Mouse (Mus musculus) CH12.LX (cell line): ENCODE results near the gene Pde9a. TPM values are rescaled to one million over a fixed set of nuclear protein-coding genes. Genes with fewer than 3 reads are reported as not detected.

Experiments
- DNase-seq: peaks from one replicate; pipeline ENCODE4 v3.0.0-alpha.2; 2013; ENCODE audit errors: extremely low read depth
- H3K27ac ChIP-seq: 2 replicates; pipeline ENCODE4 v1.5.1; 2012; ENCODE audit warnings: low read depth, mild to moderate bottlenecking, control low read depth, moderate library complexity; ENCODE audit not compliant: insufficient read depth
- H3K27me3 ChIP-seq: replicated peaks from 2 replicates; pipeline ENCODE3; 2012; ENCODE audit warnings: inconsistent platforms
- H3K36me3 ChIP-seq, 2 experiments: replicated peaks in 1 of 2; 2 replicates each; pipeline versions ENCODE3 to v1.6.1; 2012; ENCODE audit warnings: inconsistent platforms in 1 of 2, low read length in 1 of 2, mild to moderate bottlenecking in 1 of 2, mixed read lengths in 1 of 2, moderate library complexity in 1 of 2; ENCODE audit not compliant: control insufficient read depth in 1 of 2, insufficient read depth in 1 of 2
- H3K4me1 ChIP-seq, 2 experiments: 2 replicates each; pipeline ENCODE4 v1.6.1; 2012; ENCODE audit warnings: inconsistent platforms in 1 of 2, moderate library complexity in 1 of 2; ENCODE audit not compliant: insufficient read depth in 2 of 2, control insufficient read depth in 1 of 2
- H3K4me2 ChIP-seq: 2 replicates; pipeline ENCODE4 v1.6.1; 2012; ENCODE audit warnings: low read depth, mild to moderate bottlenecking, control low read depth; ENCODE audit not compliant: poor library complexity, insufficient read depth, severe bottlenecking
- H3K4me3 ChIP-seq, 3 experiments: fragments of 150-350 bp in 1 of 3; sonication (generic) in 1 of 3; replicated peaks in 1 of 3; 2 replicates each; pipeline versions ENCODE3 to v1.5.1; 2011 to 2012; ENCODE audit warnings: low read depth in 2 of 3, low read length in 2 of 3, mild to moderate bottlenecking in 2 of 3, moderate library complexity in 2 of 3, control low read depth in 1 of 3, improper control_type of control experiment in 1 of 3, inconsistent platforms in 1 of 3, mixed read lengths in 1 of 3; ENCODE audit not compliant: poor library complexity in 1 of 3
- H3K79me2 ChIP-seq: replicated peaks from 2 replicates; pipeline ENCODE4 v1.6.1; 2012; ENCODE audit warnings: mild to moderate bottlenecking, moderate library complexity; ENCODE audit not compliant: control insufficient read depth, poor library complexity, insufficient read depth, severe bottlenecking; ENCODE audit errors: extremely low read depth
- H3K9ac ChIP-seq: 2 replicates; pipeline ENCODE4 v1.6.1; 2012; ENCODE audit warnings: low read depth, mild to moderate bottlenecking, control low read depth, moderate library complexity; ENCODE audit not compliant: insufficient read depth
- H3K9me3 ChIP-seq: replicated peaks from 2 replicates; pipeline ENCODE3; 2012; ENCODE audit warnings: low read length, inconsistent platforms, mixed read lengths
- BHLHE40 ChIP-seq: IDR thresholded peaks from 2 replicates; pipeline ENCODE4 v1.6.1; 2011; ENCODE audit warnings: mild to moderate bottlenecking, low read depth, low read length, improper control_type of control experiment
- CHD2 ChIP-seq: IDR thresholded peaks from 2 replicates; pipeline ENCODE4 v1.6.1; 2011; ENCODE audit warnings: low read length, improper control_type of control experiment
- CTCF ChIP-seq, 2 experiments: IDR thresholded peaks in 1 of 2; conservative IDR thresholded peaks in 1 of 2; 2 replicates each; pipeline ENCODE4 v1.5.1; 2011 to 2012; ENCODE audit warnings: low read depth in 2 of 2, low read length in 2 of 2, improper control_type of control experiment in 1 of 2, inconsistent platforms in 1 of 2, mild to moderate bottlenecking in 1 of 2, moderate library complexity in 1 of 2
- E2F4 ChIP-seq: IDR thresholded peaks from 2 replicates; pipeline ENCODE4 v1.6.1; 2011; ENCODE audit warnings: low read depth, low read length, improper control_type of control experiment; ENCODE audit not compliant: insufficient replicate concordance
- GABPA ChIP-seq: IDR thresholded peaks from 2 replicates; pipeline ENCODE4 v1.6.1; 2012; ENCODE audit warnings: low read depth, low read length, improper control_type of control experiment, inconsistent platforms; ENCODE audit not compliant: insufficient replicate concordance
- HCFC1 ChIP-seq: IDR thresholded peaks from 2 replicates; pipeline ENCODE4 v1.6.1; 2012; ENCODE audit warnings: low read depth, mild to moderate bottlenecking, inconsistent platforms, low read length, improper control_type of control experiment
- JUN ChIP-seq: IDR thresholded peaks from 2 replicates; pipeline ENCODE4 v1.6.1; 2011; ENCODE audit warnings: low read depth, mild to moderate bottlenecking, low read length, improper control_type of control experiment, moderate library complexity; ENCODE audit not compliant: insufficient read depth
- JUND ChIP-seq: conservative IDR thresholded peaks from 2 replicates; pipeline ENCODE4 v1.6.1; 2011; ENCODE audit warnings: low read depth, low read length, improper control_type of control experiment
- KAT2A ChIP-seq: IDR thresholded peaks from 2 replicates; pipeline ENCODE4 v1.6.1; 2012; ENCODE audit warnings: low read length, improper control_type of control experiment, inconsistent platforms; ENCODE audit not compliant: insufficient replicate concordance
- MAFK ChIP-seq: IDR thresholded peaks from 2 replicates; pipeline ENCODE4 v1.6.1; 2011; ENCODE audit warnings: low read length, improper control_type of control experiment; ENCODE audit not compliant: insufficient replicate concordance
- MEF2A ChIP-seq: IDR thresholded peaks from 2 replicates; pipeline ENCODE4 v1.6.1; 2014; ENCODE audit warnings: low read depth, mild to moderate bottlenecking, inconsistent platforms, low read length, improper control_type of control experiment, borderline replicate concordance
- MXI1 ChIP-seq: IDR thresholded peaks from 2 replicates; pipeline ENCODE4 v1.6.1; 2011; ENCODE audit warnings: mild to moderate bottlenecking, low read depth, low read length, improper control_type of control experiment
- MYC ChIP-seq: IDR thresholded peaks from 2 replicates; pipeline ENCODE4 v1.6.1; 2011; ENCODE audit warnings: low read depth, mild to moderate bottlenecking, improper control_type of control experiment, low read length
- NRF1 ChIP-seq: IDR thresholded peaks from 2 replicates; pipeline ENCODE4 v1.6.1; 2014; ENCODE audit warnings: low read depth, mild to moderate bottlenecking, inconsistent platforms, low read length, improper control_type of control experiment, moderate library complexity
- PAX5 ChIP-seq: IDR thresholded peaks from 2 replicates; pipeline ENCODE4 v1.6.1; 2012; ENCODE audit warnings: low read length, inconsistent platforms, mixed read lengths
- POLR2A ChIP-seq: IDR thresholded peaks from 2 replicates; pipeline ENCODE4 v1.6.1; 2011; ENCODE audit warnings: low read depth, mild to moderate bottlenecking, improper control_type of control experiment, low read length
- POLR2AphosphoS2 ChIP-seq: IDR thresholded peaks from 2 replicates; pipeline ENCODE4 v1.6.1; 2011; ENCODE audit warnings: low read depth, low read length, improper control_type of control experiment
- RAD21 ChIP-seq: IDR thresholded peaks from 2 replicates; pipeline ENCODE4 v1.6.1; 2011; ENCODE audit warnings: low read depth, mild to moderate bottlenecking, low read length, improper control_type of control experiment, moderate library complexity
- SMC3 ChIP-seq: IDR thresholded peaks from 2 replicates; pipeline ENCODE4 v1.6.1; 2011; ENCODE audit warnings: low read depth, low read length, improper control_type of control experiment
- TBP ChIP-seq: conservative IDR thresholded peaks from 2 replicates; pipeline ENCODE4 v1.6.1; 2011; ENCODE audit warnings: low read depth, low read length, improper control_type of control experiment
- USF1 ChIP-seq: IDR thresholded peaks from 2 replicates; pipeline ENCODE4 v1.6.1; 2014; ENCODE audit warnings: low read depth, mild to moderate bottlenecking, inconsistent platforms, low read length, improper control_type of control experiment
- USF2 ChIP-seq: conservative IDR thresholded peaks from 2 replicates; pipeline ENCODE4 v1.6.1; 2011; ENCODE audit warnings: low read depth, low read length, improper control_type of control experiment
- ZKSCAN1 ChIP-seq: IDR thresholded peaks from 2 replicates; pipeline ENCODE4 v1.6.1; 2012; ENCODE audit warnings: low read depth, inconsistent platforms, low read length, improper control_type of control experiment, borderline replicate concordance
- ZNF384 ChIP-seq: IDR thresholded peaks from 2 replicates; pipeline ENCODE4 v1.6.1; 2012; ENCODE audit warnings: low read depth, low read length, improper control_type of control experiment, inconsistent platforms
- dilution Hi-C: fragments of 300-500 bp; cut with MboI; formaldehyde crosslinking; loops from 2 replicates; pipeline ENCODE4 v1.14.3; 2020; ENCODE audit warnings: low sequenced_read_pairs; ENCODE audit not compliant: extremely low pct_unique_long_range_greater_than_20kb, extremely low pct_ligation_motif_present
- in situ Hi-C: fragments of 300-500 bp; cut with MboI; formaldehyde crosslinking; loops from 3 replicates; pipeline ENCODE4 v1.14.3; 2019; ENCODE audit warnings: low sequenced_read_pairs, low pct_ligation_motif_present, low pct_unique_long_range_greater_than_20kb, mixed read lengths
- polyA plus RNA-seq: library from polyadenylated mRNA; unstranded; fragments of >175 nt; gene quantifications from 2 replicates; pipeline ENCODE4 v1.2.1, GENCODE M21; 2012; ENCODE audit warnings: low read depth; ENCODE audit not compliant: insufficient read length
- total RNA-seq, 2 experiments: library from RNA; depleted of rRNA; stranded (reverse); fragments of 300-350 nt in 1 of 2; fragments of >200 nt in 1 of 2; gene quantifications; 2 replicates each; pipeline ENCODE4 v1.2.3; 2012 to 2014

Pde9a gene
- total and polyA plus RNA-seq, 3 experiments: not detected

GRCm38 (mm10) chr17:31415258-31415657 lies 29.2 kb downstream of the Pde9a start:
- Histone ChIP-seq H3K4me1 (no peaks in the 10 kb centered on the region), H3K9me3 (no peaks in the 10 kb centered on the region), H3K27me3 (peaks cover 32% of the 10 kb centered on the region), H3K27ac (no peak overlapping the region), H3K9ac (no peak overlapping the region), H3K4me3 (no peak overlapping the region), H3K79me2 (no peaks in the 10 kb centered on the region), H3K4me2 (no peak overlapping the region), H3K36me3 (no peaks in the 10 kb centered on the region)
- no peak for DNase-seq
- TF ChIP-seq BHLHE40 (no peak), JUN (no peak), MEF2A (no peak), RAD21 (no peak), ZNF384 (no peak), MYC (no peak), MAFK (no peak), POLR2AphosphoS2 (no peak), ZKSCAN1 (no peak), GABPA (no peak), SMC3 (no peak), E2F4 (no peak), JUND (no peak), PAX5 (no peak), TBP (no peak), USF2 (no peak), HCFC1 (no peak), KAT2A (no peak)
- dilution Hi-C loops: no loop called here
- in situ Hi-C loops: no loop called here

- no peak for TF ChIP-seq TBP
- TF ChIP-seq PAX5: no peak
- TF ChIP-seq POLR2A: no peak
- no peak for TF ChIP-seq USF1
- no peak for TF ChIP-seq MXI1
- TF ChIP-seq MAFK: no peak
- TF ChIP-seq USF2: no peak
- no peak for TF ChIP-seq E2F4
- no peak for TF ChIP-seq MYC
- TF ChIP-seq BHLHE40: no peak
- TF ChIP-seq HCFC1: no peak
- TF ChIP-seq POLR2AphosphoS2: no peak
- TF ChIP-seq CTCF (conservative IDR thresholded peaks at IDR 0.05 in 1 of 2, IDR thresholded peaks at IDR 0.05 in 1 of 2; ENCODE audit: low read depth in 2 of 2, low read length in 2 of 2): no peak
- no peak for TF ChIP-seq ZKSCAN1
- TF ChIP-seq CHD2: no peak
- no peak for TF ChIP-seq NRF1
- Histone ChIP-seq H3K9ac (no peak overlapping the region), H3K79me2 (no peaks in the 10 kb centered on the region), H3K27ac (no peak overlapping the region), H3K4me3 (no peak overlapping the region), H3K4me1 (peaks cover 11 to 21% of the 10 kb centered on the region in 2 experiments; a peak in 3 of 4 replicates), H3K9me3 (no peaks in the 10 kb centered on the region), H3K27me3 (peaks cover 22% of the 10 kb centered on the region), H3K4me2 (no peak overlapping the region), H3K36me3 (no peaks in the 10 kb centered on the region)
- dilution Hi-C loops: no loop called here
- no peak for DNase-seq
- in situ Hi-C loops: no loop called here
These were observed 33.0 kb downstream of the Pde9a start for GRCm38 (mm10) chr17:31418804-31419597.
